Mouse (Mus musculus) thymus, adult 2 months (tissue): Measurements from ENCODE around the gene Kalrn.

Source experiments
- CTCF ChIP-seq: fragments of 200-500 bp; IDR thresholded peaks from 2 replicates; pipeline ENCODE4 v1.5.1; 2012; ENCODE audit warnings: mild to moderate bottlenecking, control low read depth, low read length, moderate library complexity, borderline replicate concordance; ENCODE audit not compliant: control insufficient read depth, poor library complexity, insufficient read depth; ENCODE audit errors: extremely low read depth
- POLR2A ChIP-seq: fragments of 200-500 bp; IDR thresholded peaks from 2 replicates; pipeline ENCODE4 v1.6.1; 2012; ENCODE audit warnings: mild to moderate bottlenecking, low read length, control low read depth, moderate library complexity; ENCODE audit not compliant: control insufficient read depth, poor library complexity, insufficient read depth; ENCODE audit errors: extremely low read depth

DNA sequence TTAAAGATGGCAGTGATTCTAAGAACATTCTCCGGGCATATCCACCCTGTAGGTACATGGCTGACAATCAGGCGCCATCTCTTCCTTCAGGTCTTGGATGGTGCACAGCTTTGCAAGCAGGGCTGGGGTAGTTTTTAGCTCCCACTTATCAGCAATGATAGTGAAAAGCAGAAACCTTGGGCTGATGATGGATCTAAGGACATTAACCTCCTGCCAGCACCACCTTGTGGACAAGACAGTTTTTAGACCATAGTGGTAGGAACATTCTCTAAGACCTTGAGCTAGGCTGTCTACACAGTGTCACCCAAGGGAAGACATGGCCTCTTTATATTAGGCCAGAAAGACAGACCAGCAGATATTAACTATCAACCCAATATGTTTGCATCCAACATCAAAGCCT is 279.7 kb downstream of the Kalrn start:
- no peak for TF ChIP-seq POLR2A
- TF ChIP-seq CTCF: no peak
